15 mouse cellular contexts compared by ENCODE assay signal in the genomic region with DNA sequence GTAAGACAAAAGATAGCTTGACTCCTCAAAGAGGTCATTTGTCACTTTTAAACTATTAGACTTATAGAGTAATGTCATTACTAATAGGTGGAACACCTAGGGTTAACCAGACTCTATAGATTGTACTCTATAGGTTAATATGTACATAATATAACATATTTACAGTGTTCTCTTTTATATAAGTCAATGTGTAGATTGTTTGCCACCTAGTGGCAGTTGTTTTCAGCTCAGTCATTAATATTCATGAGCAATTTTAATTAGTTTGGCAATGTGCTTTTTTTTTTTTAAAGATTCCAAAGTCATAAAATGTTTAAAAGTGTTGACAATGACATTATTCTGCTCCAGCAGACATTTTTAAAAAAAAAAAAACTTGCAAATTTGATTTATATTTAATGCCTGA.
A peak's percentile ranks its signal among the peaks of the same experiment; 100 is the strongest.
DNase-seq lines count a peak whose midpoint lies in the region; ATAC-seq lines count a peak whose summit lies in the region.
"Had no signal": no experiment of that assay in that cellular context is flagged by ENCODE, and none has a peak within 500 bp of the region (broad histone marks: within the 10 kb centered on the region; RNA-seq: fewer than 3 reads in every experiment).

No protein-coding gene starts in this region.

- H3K4me3 ChIP-seq in midbrain, embryonic 14.5 days (replicated peaks; ENCODE audit: low read depth, low read length), result no peak overlapping the region
- no peak overlapping the region for H3K4me3 ChIP-seq in midbrain, embryonic 13.5 days (replicated peaks)
- H3K4me3 ChIP-seq: liver, embryonic 12.5 days; megakaryocyte, embryonic 14.5 days had no signal

- DNase-seq in kidney, adult 9 months, result peak; percentile 27
- no peak for DNase-seq in kidney, adult 8-10 months
- DNase-seq in midbrain, embryonic 14.5 days, result peak; percentile 61
- DNase-seq in adipocyte (ENCODE audit: low spot score), result peak; percentile 10
- peak; percentile 19 for DNase-seq in splenic B cell, adult 2 months (ENCODE audit: low read depth, low spot score)
- no peak for DNase-seq in urinary bladder, postnatal 36 days (ENCODE audit: low spot score in 2 of 2)
- DNase-seq: adrenal gland, postnatal 25 days; cerebellum, adult 2 months; heart, adult 18-20 months; layer of hippocampus, postnatal 36 days; right cerebral cortex, postnatal 25 days had no signal

- no peaks in the 10 kb centered on the region for H3K4me1 ChIP-seq in midbrain, embryonic 14.5 days (ENCODE audit: control insufficient read depth, insufficient read depth, low read length)
- H3K4me1 ChIP-seq in midbrain, embryonic 13.5 days (replicated peaks), result no peaks in the 10 kb centered on the region
- H3K4me1 ChIP-seq: liver, embryonic 12.5 days; megakaryocyte, embryonic 14.5 days had no signal

- no peaks in the 10 kb centered on the region for H3K36me3 ChIP-seq in midbrain, embryonic 14.5 days (ENCODE audit: control insufficient read depth, insufficient read depth, low read length)
- H3K36me3 ChIP-seq in midbrain, embryonic 13.5 days, result no peaks in the 10 kb centered on the region
- no peaks in the 10 kb centered on the region for H3K36me3 ChIP-seq in splenic B cell, adult 2 months (ENCODE audit: control insufficient read depth, insufficient read depth, low read length, poor library complexity, severe bottlenecking)
- H3K36me3 ChIP-seq: liver, embryonic 12.5 days had no signal

- H3K9me3 ChIP-seq in midbrain, embryonic 14.5 days (ENCODE audit: control insufficient read depth, low read length), result no peaks in the 10 kb centered on the region
- no peaks in the 10 kb centered on the region for H3K9me3 ChIP-seq in midbrain, embryonic 13.5 days
- H3K9me3 ChIP-seq: liver, embryonic 12.5 days; megakaryocyte, embryonic 14.5 days had no signal

- no peak overlapping the region for H3K9ac ChIP-seq in midbrain, embryonic 14.5 days (replicated peaks; ENCODE audit: low read length)
- no peak overlapping the region for H3K9ac ChIP-seq in midbrain, embryonic 13.5 days (replicated peaks)
- H3K9ac ChIP-seq: liver, embryonic 12.5 days had no signal

- no peak overlapping the region for H3K4me2 ChIP-seq in midbrain, embryonic 14.5 days (ENCODE audit: low read length)
- H3K4me2 ChIP-seq in midbrain, embryonic 13.5 days (replicated peaks), result no peak overlapping the region
- H3K4me2 ChIP-seq: liver, embryonic 12.5 days had no signal

- no peaks in the 10 kb centered on the region for H3K27me3 ChIP-seq in midbrain, embryonic 14.5 days (ENCODE audit: control insufficient read depth, insufficient read depth, low read length)
- no peaks in the 10 kb centered on the region for H3K27me3 ChIP-seq in midbrain, embryonic 13.5 days
- no peaks in the 10 kb centered on the region for H3K27me3 ChIP-seq in splenic B cell, adult 2 months (ENCODE audit: control insufficient read depth, insufficient read depth, low read length, poor library complexity, severe bottlenecking)
- H3K27me3 ChIP-seq: liver, embryonic 12.5 days; megakaryocyte, embryonic 14.5 days had no signal

- no peak overlapping the region for H3K27ac ChIP-seq in midbrain, embryonic 14.5 days (replicated peaks; ENCODE audit: low read depth, low read length)
- H3K27ac ChIP-seq in midbrain, embryonic 13.5 days, result no peak overlapping the region
- H3K27ac ChIP-seq: liver, embryonic 12.5 days had no signal

- no peak for ATAC-seq in midbrain, embryonic 14.5 days (ENCODE audit: low FRiP score, low TSS enrichment)
- ATAC-seq in midbrain, embryonic 13.5 days, result no peak
- ATAC-seq: forebrain, embryonic 16.5 days; liver, embryonic 12.5 days had no signal

Comparison
In these comparisons a context has a peak if more than half of its experiments do, and no peak if none do; other contexts are left out.
1. DNase-seq: peak in kidney, adult 9 months (single experiment), midbrain, embryonic 14.5 days (single experiment), adipocyte (single experiment) and splenic B cell, adult 2 months (single experiment); none in kidney, adult 8-10 months (0 of 2) and urinary bladder, postnatal 36 days (0 of 2).